16 mouse cellular contexts compared by ENCODE assay signal in genomic region chr9:92178861-92179469, GRCm38 (mm10). TPM values are rescaled to one million over a fixed set of nuclear protein-coding genes. Genes with fewer than 3 reads are reported as not detected.
DNase-seq lines count a peak whose midpoint lies in the region; ATAC-seq and TF ChIP-seq lines count a peak whose summit lies in the region.
"Had no signal": no experiment of that assay in that cellular context is flagged by ENCODE, and none has a peak within 500 bp of the region (broad histone marks: within the 10 kb centered on the region; RNA-seq: fewer than 3 reads in every experiment).

No protein-coding gene starts in this region.

- no peak overlapping the region for H3K4me3 ChIP-seq in hindbrain, embryonic 16.5 days (ENCODE audit: low read length)
- no peak overlapping the region for H3K4me3 ChIP-seq in midbrain, embryonic 14.5 days (replicated peaks; ENCODE audit: low read depth, low read length)
- H3K4me3 ChIP-seq in gastrocnemius, adult 2 months: no peak overlapping the region
- H3K4me3 ChIP-seq: heart, embryonic 12.5 days; intestine, embryonic 15.5 days had no signal

- H3K27me3 ChIP-seq in hindbrain, embryonic 16.5 days (replicated peaks; ENCODE audit: control insufficient read depth, insufficient read depth, low read length): no peaks in the 10 kb centered on the region
- no peaks in the 10 kb centered on the region for H3K27me3 ChIP-seq in midbrain, embryonic 14.5 days (ENCODE audit: control insufficient read depth, insufficient read depth, low read length)
- H3K27me3 ChIP-seq: heart, embryonic 12.5 days; intestine, embryonic 15.5 days had no signal

- no peak overlapping the region for H3K4me2 ChIP-seq in hindbrain, embryonic 16.5 days (ENCODE audit: low read length)
- no peak overlapping the region for H3K4me2 ChIP-seq in midbrain, embryonic 14.5 days (ENCODE audit: low read length)
- H3K4me2 ChIP-seq: heart, embryonic 12.5 days; intestine, embryonic 15.5 days had no signal

- peaks cover 6% of the 10 kb centered on the region; the same call in 1 of the 2 replicates for H3K4me1 ChIP-seq in hindbrain, embryonic 16.5 days (ENCODE audit: control insufficient read depth, insufficient read depth, low read depth, low read length)
- H3K4me1 ChIP-seq in midbrain, embryonic 14.5 days (ENCODE audit: control insufficient read depth, insufficient read depth, low read length): peaks cover 19% of the 10 kb centered on the region
- H3K4me1 ChIP-seq: heart, embryonic 12.5 days; intestine, embryonic 15.5 days had no signal

- H3K9ac ChIP-seq in hindbrain, embryonic 16.5 days (ENCODE audit: low read depth, low read length): no peak overlapping the region
- no peak overlapping the region for H3K9ac ChIP-seq in midbrain, embryonic 14.5 days (replicated peaks; ENCODE audit: low read length)
- H3K9ac ChIP-seq: heart, embryonic 12.5 days; intestine, embryonic 15.5 days had no signal

- TF ChIP-seq CTCF in gastrocnemius, adult 2 months (IDR thresholded peaks at IDR 0.05): no peak

- H3K27ac ChIP-seq in hindbrain, embryonic 16.5 days (ENCODE audit: low read depth, low read length): no peak overlapping the region
- H3K27ac ChIP-seq in midbrain, embryonic 14.5 days (replicated peaks; ENCODE audit: low read depth, low read length): no peak overlapping the region
- H3K27ac ChIP-seq in gastrocnemius, adult 2 months: no peak overlapping the region
- H3K27ac ChIP-seq: intestine, embryonic 15.5 days had no signal

- intact Hi-C loops in gastrocnemius, adult 2 months (cut with DNase I): no loop called here

- H3K9me3 ChIP-seq in hindbrain, embryonic 16.5 days (ENCODE audit: control insufficient read depth, low read length): no peaks in the 10 kb centered on the region
- no peaks in the 10 kb centered on the region; the same call in 1 of the 2 replicates for H3K9me3 ChIP-seq in midbrain, embryonic 14.5 days (ENCODE audit: control insufficient read depth, low read length)
- H3K9me3 ChIP-seq: heart, embryonic 12.5 days; intestine, embryonic 15.5 days had no signal

- DNase-seq in left cerebral cortex, adult 11 months (ENCODE audit: low spot score): peak; percentile 9
- no peak for DNase-seq in left cerebral cortex, adult 9 months (ENCODE audit: low spot score in 2 of 2)
- peak; percentile 51 for DNase-seq in embryo, embryonic 11 days
- DNase-seq in midbrain, embryonic 14.5 days: peak; percentile 92
- DNase-seq in gastrocnemius, adult 2 months: no peak
- no peak for DNase-seq in kidney, postnatal 25 days

- H3K36me3 ChIP-seq in hindbrain, embryonic 16.5 days (ENCODE audit: control insufficient read depth, insufficient read depth, low read length): no peaks in the 10 kb centered on the region
- no peaks in the 10 kb centered on the region for H3K36me3 ChIP-seq in midbrain, embryonic 14.5 days (ENCODE audit: control insufficient read depth, insufficient read depth, low read length)
- H3K36me3 ChIP-seq: heart, embryonic 12.5 days; intestine, embryonic 15.5 days had no signal

- ATAC-seq in hindbrain, embryonic 16.5 days: peak; percentile 70
- ATAC-seq in midbrain, embryonic 14.5 days (ENCODE audit: low FRiP score, low TSS enrichment): peak; percentile 74
- no peak for ATAC-seq in activated CD4-positive, CD25-positive, alpha-beta regulatory T cell, adult 4 months
- ATAC-seq: CD4-positive, CD25-positive, alpha-beta regulatory T cell, adult 4 months; intestine, embryonic 15.5 days had no signal

- 45% methylated on average over 2 of the region's 2 CpGs for WGBS in hindbrain, embryonic 16.5 days
- WGBS in midbrain, embryonic 14.5 days: 31% methylated on average over 2 of the region's 2 CpGs

RNA-seq across cellular contexts. Expression of gene Plscr5, which starts 13.8 kb away (rescaled TPM):
- 0.55 and 0.56 TPM in 2 replicates for polyA plus RNA-seq in hindbrain, embryonic 16.5 days (2015; fragmentation: Nextera tagmentation; extraction: Ambion mirVana)
- polyA plus RNA-seq in midbrain, embryonic 14.5 days (2014; fragmentation: Nextera tagmentation; extraction: Ambion mirVana): 0.36 and 0.47 TPM in 2 replicates
- total RNA-seq in gastrocnemius, adult 2 months (2021): not detected
- polyA plus RNA-seq in activated CD4-positive, CD25-positive, alpha-beta regulatory T cell, adult 4 months (2017; shearing (Covaris generic)): not detected
- total RNA-seq: layer of hippocampus, adult 18-20 months; megakaryocyte progenitor cell, adult 5-6 weeks; neutrophil, adult 5-6 weeks had no signal
- polyA plus RNA-seq: CD4-positive, CD25-positive, alpha-beta regulatory T cell, adult 4 months; cortical plate, adult 2 months; heart, embryonic 12.5 days; intestine, embryonic 15.5 days; liver, embryonic 16.5 days had no signal

Comparison
In these comparisons a context has a peak if more than half of its experiments do, and no peak if none do; other contexts are left out.
1. DNase-seq: peak in left cerebral cortex, adult 11 months (single experiment), embryo, embryonic 11 days (single experiment) and midbrain, embryonic 14.5 days (single experiment); none in left cerebral cortex, adult 9 months (0 of 2), gastrocnemius, adult 2 months (single experiment) and kidney, postnatal 25 days (0 of 2).